Mouse (Mus musculus) MEL (cell line): ENCODE measurements around the gene Ckmt2. TPM values are rescaled to one million over a fixed set of nuclear protein-coding genes. Genes with fewer than 3 reads are reported as not detected.

Source experiments
- DNase-seq: peaks from one replicate; pipeline ENCODE4 v3.0.0; 2011; ENCODE audit warnings: low read depth, low spot score
- H3K27ac ChIP-seq: 2 replicates; pipeline ENCODE4 v1.5.1; 2012; ENCODE audit warnings: low read depth, mild to moderate bottlenecking, control low read depth, low read length, moderate library complexity; ENCODE audit not compliant: control insufficient read depth
- H3K27me3 ChIP-seq, 2 experiments: fragments of 150-350 bp in 1 of 2; sonication (generic) in 1 of 2; 2 replicates each; pipeline ENCODE4 v1.6.1; 2012; ENCODE audit warnings: low read length in 2 of 2, mild to moderate bottlenecking in 2 of 2, improper control_type of control experiment in 1 of 2, moderate library complexity in 1 of 2; ENCODE audit not compliant: insufficient read depth in 2 of 2, control insufficient read depth in 1 of 2
- H3K36me3 ChIP-seq, 2 experiments: 2 replicates each; pipeline ENCODE4 v1.6.1; 2012 to 2014; ENCODE audit warnings: low read length in 2 of 2, improper control_type of control experiment in 1 of 2, inconsistent platforms in 1 of 2, mild to moderate bottlenecking in 1 of 2; ENCODE audit not compliant: insufficient read depth in 2 of 2, control insufficient read depth in 1 of 2
- H3K4me1 ChIP-seq, 2 experiments: fragments of 150-350 bp in 1 of 2; sonication (generic) in 1 of 2; 2 replicates each; pipeline ENCODE4 v1.6.1; 2012; ENCODE audit warnings: low read length in 2 of 2, improper control_type of control experiment in 1 of 2, mild to moderate bottlenecking in 1 of 2; ENCODE audit not compliant: insufficient read depth in 2 of 2, control insufficient read depth in 1 of 2
- H3K4me3 ChIP-seq, 2 experiments: fragments of 150-350 bp in 1 of 2; sonication (generic) in 1 of 2; 2 replicates each; pipeline ENCODE4 v1.5.1; 2012; ENCODE audit warnings: low read depth in 2 of 2, low read length in 2 of 2, mild to moderate bottlenecking in 2 of 2, moderate library complexity in 2 of 2, control low read depth in 1 of 2, improper control_type of control experiment in 1 of 2; ENCODE audit not compliant: control insufficient read depth in 1 of 2, insufficient read depth in 1 of 2
- H3K79me2 ChIP-seq: 2 replicates; pipeline ENCODE4 v1.6.1; 2012; ENCODE audit warnings: mild to moderate bottlenecking, low read length, moderate library complexity; ENCODE audit not compliant: control insufficient read depth, poor library complexity, insufficient read depth
- H3K9ac ChIP-seq: 2 replicates; pipeline ENCODE4 v1.6.1; 2012; ENCODE audit warnings: low read depth, mild to moderate bottlenecking, control low read depth, low read length, moderate library complexity; ENCODE audit not compliant: control insufficient read depth, poor library complexity, severe bottlenecking
- H3K9me3 ChIP-seq: fragments of 150-350 bp; sonication (generic); replicated peaks from 2 replicates; pipeline ENCODE4 v1.6.1; 2012; ENCODE audit warnings: mild to moderate bottlenecking, low read length, improper control_type of control experiment, moderate library complexity; ENCODE audit not compliant: insufficient read depth
- BHLHE40 ChIP-seq: IDR thresholded peaks from 2 replicates; pipeline ENCODE4 v1.6.1; 2012; ENCODE audit warnings: low read depth, mild to moderate bottlenecking, inconsistent platforms, low read length, improper control_type of control experiment, borderline replicate concordance
- CHD1 ChIP-seq: IDR thresholded peaks from 2 replicates; pipeline ENCODE4 v1.6.1; 2012; ENCODE audit warnings: low read depth, mild to moderate bottlenecking, inconsistent platforms, low read length, improper control_type of control experiment
- CHD2 ChIP-seq: IDR thresholded peaks from 2 replicates; pipeline ENCODE4 v1.6.1; 2011; ENCODE audit warnings: low read length, improper control_type of control experiment
- CTCF ChIP-seq, 3 experiments: IDR thresholded peaks in 2 of 3; conservative IDR thresholded peaks in 1 of 3; 2 replicates each; pipeline ENCODE4 v1.5.1; 2011 to 2012; ENCODE audit warnings: low read length in 3 of 3, low read depth in 2 of 3, mild to moderate bottlenecking in 2 of 3, improper control_type of control experiment in 1 of 3, inconsistent platforms in 1 of 3, mixed read lengths in 1 of 3, moderate library complexity in 1 of 3; ENCODE audit not compliant: control insufficient read depth in 1 of 3, insufficient read depth in 1 of 3, poor library complexity in 1 of 3, severe bottlenecking in 1 of 3
- E2F4 ChIP-seq: IDR thresholded peaks from 2 replicates; pipeline ENCODE4 v1.6.1; 2011; ENCODE audit warnings: low read depth, low read length, improper control_type of control experiment, borderline replicate concordance
- EP300 ChIP-seq, 2 experiments: IDR thresholded peaks; 2 replicates each; pipeline ENCODE4 v1.6.1; 2011; ENCODE audit warnings: improper control_type of control experiment in 2 of 2, low read length in 2 of 2, low read depth in 1 of 2, mild to moderate bottlenecking in 1 of 2
- ETS1 ChIP-seq: IDR thresholded peaks from 2 replicates; pipeline ENCODE4 v1.6.1; 2012; ENCODE audit warnings: low read depth, mild to moderate bottlenecking, inconsistent platforms, low read length, improper control_type of control experiment, moderate library complexity
- GABPA ChIP-seq: IDR thresholded peaks from 2 replicates; pipeline ENCODE4 v1.6.1; 2012; ENCODE audit warnings: low read depth, mild to moderate bottlenecking, inconsistent platforms, low read length, improper control_type of control experiment, moderate library complexity
- GATA1 ChIP-seq: IDR thresholded peaks from 2 replicates; pipeline ENCODE4 v1.6.1; 2011; ENCODE audit warnings: low read depth, low read length, improper control_type of control experiment
- HCFC1 ChIP-seq: IDR thresholded peaks from 2 replicates; pipeline ENCODE4 v1.6.1; 2012; ENCODE audit warnings: low read depth, mild to moderate bottlenecking, inconsistent platforms, low read length, improper control_type of control experiment, moderate library complexity
- MAFK ChIP-seq: IDR thresholded peaks from 2 replicates; pipeline ENCODE4 v1.6.1; 2011; ENCODE audit warnings: low read depth, mild to moderate bottlenecking, low read length, improper control_type of control experiment, borderline replicate concordance
- MAZ ChIP-seq: IDR thresholded peaks from 2 replicates; pipeline ENCODE4 v1.6.1; 2012; ENCODE audit warnings: low read depth, mild to moderate bottlenecking, inconsistent platforms, low read length, improper control_type of control experiment
- MEF2A ChIP-seq: IDR thresholded peaks from 2 replicates; pipeline ENCODE4 v1.6.1; 2014; ENCODE audit warnings: low read depth, mild to moderate bottlenecking, inconsistent platforms, low read length, improper control_type of control experiment; ENCODE audit not compliant: poor library complexity, insufficient replicate concordance, severe bottlenecking; ENCODE audit errors: extremely low read depth
- MXI1 ChIP-seq: IDR thresholded peaks from 2 replicates; pipeline ENCODE4 v1.6.1; 2011; ENCODE audit warnings: mild to moderate bottlenecking, low read depth, low read length, improper control_type of control experiment
- NELFE ChIP-seq: IDR thresholded peaks from 2 replicates; pipeline ENCODE4 v1.6.1; 2011; ENCODE audit warnings: low read depth, low read length, improper control_type of control experiment
- NRF1 ChIP-seq: IDR thresholded peaks from 2 replicates; pipeline ENCODE4 v1.6.1; 2014; ENCODE audit warnings: low read depth, mild to moderate bottlenecking, inconsistent platforms, low read length, improper control_type of control experiment, moderate library complexity; ENCODE audit not compliant: poor library complexity, insufficient read depth, severe bottlenecking
- RAD21 ChIP-seq: IDR thresholded peaks from 2 replicates; pipeline ENCODE4 v1.6.1; 2011; ENCODE audit warnings: mild to moderate bottlenecking, low read depth, low read length, improper control_type of control experiment
- SMC3 ChIP-seq: IDR thresholded peaks from 2 replicates; pipeline ENCODE4 v1.6.1; 2011; ENCODE audit warnings: low read depth, low read length, improper control_type of control experiment
- TAL1 ChIP-seq: IDR thresholded peaks from 2 replicates; pipeline ENCODE4 v1.6.1; 2012; ENCODE audit warnings: mild to moderate bottlenecking, inconsistent platforms, low read length, moderate library complexity, mixed read lengths
- TBP ChIP-seq: IDR thresholded peaks from 2 replicates; pipeline ENCODE4 v1.8.0; 2011; ENCODE audit warnings: low read depth, low read length, improper control_type of control experiment
- USF1 ChIP-seq: IDR thresholded peaks from 2 replicates; pipeline ENCODE4 v1.6.1; 2014; ENCODE audit warnings: low read depth, mild to moderate bottlenecking, inconsistent platforms, low read length, improper control_type of control experiment, moderate library complexity
- USF2 ChIP-seq, 2 experiments: IDR thresholded peaks; 2 replicates each; pipeline ENCODE4 v1.6.1; 2011 to 2012; ENCODE audit warnings: improper control_type of control experiment in 2 of 2, low read length in 2 of 2, borderline replicate concordance in 1 of 2, inconsistent platforms in 1 of 2, low read depth in 1 of 2, mild to moderate bottlenecking in 1 of 2; ENCODE audit not compliant: insufficient read depth in 1 of 2
- ZC3H11A ChIP-seq: IDR thresholded peaks from 2 replicates; pipeline ENCODE4 v1.6.1; 2012; ENCODE audit warnings: low read depth, mild to moderate bottlenecking, inconsistent platforms, low read length, improper control_type of control experiment
- ZKSCAN1 ChIP-seq: IDR thresholded peaks from 2 replicates; pipeline ENCODE4 v1.6.1; 2012; ENCODE audit warnings: low read depth, mild to moderate bottlenecking, inconsistent platforms, low read length, improper control_type of control experiment, moderate library complexity
- ZNF384 ChIP-seq: IDR thresholded peaks from 2 replicates; pipeline ENCODE4 v1.6.1; 2012; ENCODE audit warnings: low read depth, mild to moderate bottlenecking, inconsistent platforms, low read length, improper control_type of control experiment
- polyA plus RNA-seq, 2 experiments: library from polyadenylated mRNA; stranded (reverse) in 1 of 2; unstranded in 1 of 2; fragments of >175 nt in 1 of 2; fragments of >200 nt in 1 of 2; gene quantifications; 2 replicates each; pipeline versions ENCODE4 v1.2.1 to v1.2.4; 2012; ENCODE audit warnings: low replicate concordance in 2 of 2, low read depth in 1 of 2; ENCODE audit not compliant: insufficient read length in 2 of 2, insufficient read depth in 1 of 2, missing spikeins in 1 of 2
- total RNA-seq: library from RNA; depleted of rRNA; stranded (reverse); fragments of 300-350 nt; gene quantifications from 2 replicates; pipeline ENCODE4 v1.2.3, GENCODE M21; 2012

The Ckmt2 gene
- total and polyA plus RNA-seq, 3 experiments, result not detected

DNA sequence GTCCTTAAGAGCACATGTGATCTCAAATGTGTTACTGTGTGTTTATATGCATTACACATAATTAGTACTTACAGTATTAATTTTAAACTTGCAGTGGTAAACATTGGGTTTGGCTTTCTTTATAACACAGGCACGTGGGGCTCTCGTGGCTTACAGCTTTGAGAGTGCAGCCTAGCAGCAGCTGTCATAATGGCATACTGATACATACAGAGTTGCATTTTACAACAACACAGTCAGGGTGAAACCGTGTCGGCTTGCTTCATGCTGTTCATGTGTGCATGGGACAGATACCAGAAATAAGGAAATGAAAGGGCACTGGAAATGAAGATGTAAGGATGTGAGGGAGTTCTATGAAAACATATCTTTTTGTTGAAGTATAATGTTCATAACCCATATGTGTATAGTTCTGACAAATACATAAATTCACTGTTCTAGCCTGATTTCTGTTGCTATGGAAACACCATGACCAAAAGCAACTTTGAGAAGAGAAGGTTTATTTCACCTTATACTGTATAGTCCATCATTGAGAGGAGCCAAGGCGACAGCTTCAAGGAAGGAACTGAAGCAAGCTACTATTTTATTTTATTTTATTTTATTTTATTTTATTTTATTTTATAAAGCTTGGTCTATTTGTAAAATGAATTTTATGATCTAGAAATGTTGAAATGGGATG lies 8.2 kb upstream of the Ckmt2 start:
- H3K36me3 ChIP-seq, result no peaks in the 10 kb centered on the region
- peaks cover 5 to 11% of the 10 kb centered on the region in 2 experiments for H3K27me3 ChIP-seq
- H3K9ac ChIP-seq, result no peak overlapping the region
- H3K79me2 ChIP-seq, result no peaks in the 10 kb centered on the region
- no peak overlapping the region for H3K4me3 ChIP-seq
- DNase-seq, result no peak
- H3K27ac ChIP-seq, result no peak overlapping the region
- no peaks in the 10 kb centered on the region for H3K4me1 ChIP-seq
- no peak for TF ChIP-seq ZC3H11A
- no peak for TF ChIP-seq E2F4
- TF ChIP-seq RAD21, result no peak
- no peaks in the 10 kb centered on the region for H3K9me3 ChIP-seq

DNA sequence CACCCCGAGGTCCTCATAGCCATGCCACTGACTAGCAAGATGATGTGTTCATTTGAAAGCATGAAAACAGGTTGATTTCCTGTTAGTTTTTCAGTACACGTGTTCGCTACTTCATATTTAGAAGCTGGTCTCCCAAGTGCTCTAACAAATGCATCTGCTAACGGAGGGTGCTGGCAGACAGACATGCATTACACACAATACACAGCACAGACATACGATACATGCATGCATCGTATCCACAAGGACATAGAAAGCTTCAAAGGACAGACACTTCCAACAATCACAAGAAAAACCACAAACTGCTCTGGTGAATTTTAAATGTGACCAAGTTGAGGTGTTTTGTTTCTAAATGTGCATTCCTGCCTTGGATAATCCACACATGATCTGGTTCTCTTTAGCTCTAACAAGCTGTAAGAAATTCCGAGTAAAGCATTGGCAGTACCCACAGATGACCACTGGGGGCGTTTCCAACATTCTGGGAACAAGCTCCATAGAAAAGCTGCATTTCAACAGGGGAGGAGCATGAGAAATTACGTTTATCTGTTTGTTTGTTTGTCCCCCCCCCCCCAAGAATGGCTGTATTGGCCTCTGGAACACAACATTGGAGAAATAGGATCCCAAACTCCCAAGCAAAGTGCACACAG lies 5.3 kb upstream of the Ckmt2 start:
- H3K36me3 ChIP-seq, result no peaks in the 10 kb centered on the region

GRCm38 (mm10) chr13:91880256-91880655 lies 3.6 kb upstream of the Ckmt2 start:
- peaks cover 5 to 9% of the 10 kb centered on the region in 2 experiments for H3K27me3 ChIP-seq
- no peaks in the 10 kb centered on the region for H3K9me3 ChIP-seq
- no peak overlapping the region for H3K27ac ChIP-seq
- H3K9ac ChIP-seq, result no peak overlapping the region
- no peak overlapping the region for H3K4me3 ChIP-seq
- H3K79me2 ChIP-seq, result no peaks in the 10 kb centered on the region
- TF ChIP-seq ZC3H11A, result no peak
- TF ChIP-seq MAFK, result no peak
- no peak for TF ChIP-seq NRF1
- TF ChIP-seq ZKSCAN1, result no peak
- no peak for DNase-seq
- H3K36me3 ChIP-seq, result no peaks in the 10 kb centered on the region
- H3K4me1 ChIP-seq, result no peaks in the 10 kb centered on the region

More for the DNA sequence above, 5.3 kb upstream of the Ckmt2 start:
- TF ChIP-seq RAD21 (peak; percentile 29), SMC3 (peak; percentile 15; the same call in 1 of the 2 replicates), TBP (no peak), MAZ (no peak), ZNF384 (no peak), NRF1 (no peak), NELFE (no peak), ETS1 (no peak), GABPA (no peak), USF2 (IDR thresholded peaks at IDR 0.05; ENCODE audit: borderline replicate concordance in 1 of 2, insufficient read depth in 1 of 2, low read depth in 1 of 2, low read length in 2 of 2) (no peak), CHD2 (no peak), EP300 (IDR thresholded peaks at IDR 0.05; ENCODE audit: low read depth in 1 of 2, low read length in 2 of 2) (no peak), MEF2A (no peak), GATA1 (no peak), MAFK (no peak), CHD1 (no peak), MXI1 (no peak), BHLHE40 (no peak), HCFC1 (no peak), CTCF (IDR thresholded peaks at IDR 0.05 in 2 of 3, conservative IDR thresholded peaks at IDR 0.05 in 1 of 3; ENCODE audit: control insufficient read depth in 1 of 3, insufficient read depth in 1 of 3, low read depth in 2 of 3, low read length in 3 of 3, poor library complexity in 1 of 3, severe bottlenecking in 1 of 3) (peak; percentile 55 to 77 (median 60)), USF1 (no peak), TAL1 (no peak), E2F4 (no peak)
- peak; percentile 52 for DNase-seq
- Histone ChIP-seq H3K9me3 (no peaks in the 10 kb centered on the region), H3K79me2 (no peaks in the 10 kb centered on the region), H3K27me3 (peaks cover 5 to 15% of the 10 kb centered on the region in 2 experiments), H3K27ac (no peak overlapping the region), H3K9ac (no peak overlapping the region), H3K4me3 (no peak overlapping the region), H3K4me1 (no peaks in the 10 kb centered on the region)
